Mouse (Mus musculus): Measurements from ENCODE around the gene Cd46. TPM values are rescaled to one million over a fixed set of nuclear protein-coding genes. Genes with fewer than 3 reads are reported as not detected.

The Cd46 gene
- total RNA-seq, 1 experiment from 2014 or later, result 1.3 TPM

Other genes with a start within 250 kb of the Cd46 start
- 546 and 601 TPM in 2 replicates for gene Cd34, start 153.4 kb downstream of the Cd46 start, total RNA-seq (2017)
- 101 and 120 TPM in 2 replicates for gene Cr1l, start 39.3 kb upstream of the Cd46 start, total RNA-seq (2017)
- not detected in 2 replicates for gene Cr2, start 84.5 kb upstream of the Cd46 start, total RNA-seq (2017)

All from common myeloid progenitor, adult 5-6 weeks (primary cell).